Mouse (Mus musculus) limb, embryonic 11.5 days (tissue): ENCODE measurements around the gene Slc35b3. TPM values are rescaled to one million over a fixed set of nuclear protein-coding genes. Genes with fewer than 3 reads are reported as not detected.
A peak's percentile ranks its signal among the peaks of the same experiment; 100 is the strongest.

Experiments
- ATAC-seq: fragments of 200-750 bp; cut with Nextera tagmentation; 2 replicates; pipeline ENCODE4 v1.8.0; 2017; ENCODE audit warnings: low read depth; ENCODE audit not compliant: insufficient number of reproducible peaks, low FRiP score, low TSS enrichment
- DNase-seq: peaks from one replicate; pipeline ENCODE4 v3.0.0-alpha.2; 2015; ENCODE audit warnings: low spot score
- H3K27ac ChIP-seq: fragments of 300-500 bp; sonication (generic); replicated peaks from 2 replicates; pipeline ENCODE4 v1.5.1; 2014; ENCODE audit warnings: low read depth, mild to moderate bottlenecking, low read length
- H3K27me3 ChIP-seq: fragments of 300-500 bp; sonication (generic); 2 replicates; pipeline ENCODE4 v1.6.1; 2014; ENCODE audit warnings: mild to moderate bottlenecking, low read length, mixed read lengths; ENCODE audit not compliant: control insufficient read depth, insufficient read depth
- H3K36me3 ChIP-seq: fragments of 300-500 bp; sonication (generic); 2 replicates; pipeline ENCODE4 v1.6.1; 2014; ENCODE audit warnings: mild to moderate bottlenecking, low read length, moderate library complexity, mixed read lengths; ENCODE audit not compliant: control insufficient read depth, insufficient read depth
- H3K4me1 ChIP-seq: fragments of 300-500 bp; sonication (generic); 2 replicates; pipeline ENCODE4 v1.6.1; 2014; ENCODE audit warnings: low read length, mixed read lengths; ENCODE audit not compliant: control insufficient read depth, insufficient read depth
- H3K4me2 ChIP-seq: fragments of 300-500 bp; sonication (generic); 2 replicates; pipeline ENCODE4 v1.6.1; 2014; ENCODE audit warnings: low read depth, mild to moderate bottlenecking, moderate library complexity; ENCODE audit not compliant: severe bottlenecking
- H3K4me3 ChIP-seq: fragments of 300-500 bp; sonication (generic); 2 replicates; pipeline ENCODE4 v1.5.1; 2014; ENCODE audit warnings: low read depth, low read length
- H3K9ac ChIP-seq: fragments of 300-500 bp; sonication (generic); 2 replicates; pipeline ENCODE4 v1.6.1; 2014; ENCODE audit warnings: mild to moderate bottlenecking, low read length
- H3K9me3 ChIP-seq: fragments of 300-500 bp; sonication (generic); 2 replicates; pipeline ENCODE4 v1.6.1; 2016; ENCODE audit warnings: low read length; ENCODE audit not compliant: control insufficient read depth
- WGBS: fragments of 180-500 bp; shearing (Covaris S2); extraction: QIAGEN DNeasy Blood & Tissue Kit; methylation state at CpG from one replicate; pipeline ENCODE4 v1.1.7; 2014; 5-methylcytosine and 5-hydroxymethylcytosine counted together
- polyA plus RNA-seq: library from polyadenylated mRNA; unstranded; fragments of >200 nt; fragmentation: Nextera tagmentation; extraction: Ambion mirVana; gene quantifications from 2 replicates; pipeline ENCODE4 v1.2.1, GENCODE M21; 2014

The Slc35b3 gene
- polyA plus RNA-seq, 1 experiment from 2014 or later, result 34.6 TPM

GRCm38 (mm10) chr13:38980900-38981299, 20.2 kb upstream of the Slc35b3 start:
- DNase-seq (peak; percentile 15), ATAC-seq (no peak)
- Histone ChIP-seq H3K4me3 (no peak overlapping the region), H3K27me3 (no peaks in the 10 kb centered on the region), H3K27ac (no peak overlapping the region), H3K9ac (no peak overlapping the region), H3K4me1 (no peaks in the 10 kb centered on the region), H3K36me3 (no peaks in the 10 kb centered on the region), H3K4me2 (no peak overlapping the region), H3K9me3 (no peaks in the 10 kb centered on the region)
- 79% methylated on average over 3 of the region's 3 CpGs for WGBS

DNA sequence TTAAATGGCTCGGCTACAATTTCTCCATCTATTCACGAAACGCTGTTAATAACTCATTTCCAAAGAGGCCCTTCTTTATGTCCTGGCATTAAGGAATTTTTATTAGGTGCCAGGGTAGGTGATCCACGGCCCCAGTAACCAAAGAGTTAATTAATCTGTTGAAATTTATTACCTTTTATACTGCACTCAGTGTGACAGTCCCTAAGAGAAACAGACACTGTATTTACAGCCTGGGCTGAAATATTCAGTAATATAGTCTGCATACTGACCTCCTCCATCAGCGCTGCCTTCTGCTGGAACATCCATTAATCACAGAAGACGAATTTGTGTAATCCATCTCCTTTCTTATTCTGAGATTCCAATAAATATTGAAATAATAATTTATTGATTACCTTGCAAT, 16.3 kb upstream of the Slc35b3 start:
- no peaks in the 10 kb centered on the region for H3K36me3 ChIP-seq
- no peak overlapping the region for H3K4me2 ChIP-seq
- H3K4me1 ChIP-seq, result no peaks in the 10 kb centered on the region
- no peak overlapping the region for H3K4me3 ChIP-seq
- no peak overlapping the region for H3K27ac ChIP-seq
- no peaks in the 10 kb centered on the region for H3K9me3 ChIP-seq
- H3K9ac ChIP-seq, result no peak overlapping the region
- no peaks in the 10 kb centered on the region for H3K27me3 ChIP-seq
- ATAC-seq, result no peak
- 41% methylated on average over 6 of the region's 6 CpGs for WGBS
- DNase-seq, result no peak

GRCm38 (mm10) chr13:38975853-38976252, 15.2 kb upstream of the Slc35b3 start:
- DNase-seq, result no peak
- no peak overlapping the region for H3K9ac ChIP-seq
- no peaks in the 10 kb centered on the region for H3K36me3 ChIP-seq
- H3K27me3 ChIP-seq, result no peaks in the 10 kb centered on the region
- WGBS, result 89% methylated on average over 5 of the region's 5 CpGs
- H3K4me1 ChIP-seq, result no peaks in the 10 kb centered on the region
- H3K27ac ChIP-seq, result no peak overlapping the region
- no peak overlapping the region for H3K4me2 ChIP-seq
- H3K9me3 ChIP-seq, result no peaks in the 10 kb centered on the region
- no peak overlapping the region for H3K4me3 ChIP-seq
- no peak for ATAC-seq

DNA sequence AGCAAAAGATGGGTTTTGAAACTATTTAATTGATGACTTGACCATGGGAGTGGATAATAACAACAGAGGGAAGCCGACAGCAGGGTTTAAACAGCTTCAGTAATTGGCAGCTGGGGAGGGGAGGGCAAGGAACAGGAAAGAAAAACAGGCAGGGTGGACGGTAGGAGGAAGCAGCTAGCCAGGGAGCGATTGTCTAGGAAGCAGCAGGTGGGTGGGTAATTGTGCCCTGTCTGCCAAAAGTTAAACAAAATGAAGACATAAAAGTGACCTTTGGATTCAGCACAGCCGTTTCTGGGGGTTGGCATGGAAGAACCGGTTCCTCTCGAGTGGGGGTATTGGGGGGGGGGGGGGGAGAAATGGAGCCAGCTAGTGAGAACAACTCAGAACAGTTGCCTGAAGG, 11.9 kb upstream of the Slc35b3 start:
- H3K27me3 ChIP-seq, result no peaks in the 10 kb centered on the region
- ATAC-seq (no peak), DNase-seq (no peak)
- no peaks in the 10 kb centered on the region for H3K36me3 ChIP-seq
- no peak overlapping the region for H3K4me2 ChIP-seq
- WGBS, result 25% methylated on average over 6 of the region's 6 CpGs
- no peak overlapping the region for H3K9ac ChIP-seq
- H3K9me3 ChIP-seq, result no peaks in the 10 kb centered on the region
- no peak overlapping the region for H3K4me3 ChIP-seq
- no peak overlapping the region for H3K27ac ChIP-seq
- H3K4me1 ChIP-seq, result no peaks in the 10 kb centered on the region

- 81% methylated on average over 4 of the region's 4 CpGs for WGBS
- DNase-seq (no peak), ATAC-seq (no peak)
Observed at GRCm38 (mm10) chr13:38971047-38971446, 10.4 kb upstream of the Slc35b3 start.

DNA sequence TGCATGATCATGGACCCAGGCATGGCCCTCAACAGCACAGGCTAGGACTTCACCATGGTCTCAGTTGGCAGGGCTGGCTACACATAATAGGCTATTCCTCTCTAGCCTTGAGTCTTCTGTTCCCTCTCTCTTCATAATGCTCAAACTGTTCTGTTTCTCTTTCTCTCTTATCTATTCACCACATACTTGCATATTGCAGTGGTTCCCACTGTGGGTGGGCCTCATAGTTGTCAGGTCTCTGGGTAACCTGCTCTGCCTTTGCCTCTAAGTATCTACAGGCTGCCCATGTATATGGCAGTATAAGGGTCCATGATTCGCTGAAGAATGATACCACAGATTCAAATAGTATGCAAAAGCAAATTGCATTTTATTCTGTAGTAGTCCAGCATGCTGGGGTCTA, 6.8 kb upstream of the Slc35b3 start:
- H3K9me3 ChIP-seq, result no peaks in the 10 kb centered on the region
- WGBS, result 83% methylated on average over 1 of the region's 1 CpGs

More at GRCm38 (mm10) chr13:38971047-38971446, 10.4 kb upstream of the Slc35b3 start:
- H3K27ac ChIP-seq, result no peak overlapping the region
- H3K4me2 ChIP-seq, result no peak overlapping the region
- H3K36me3 ChIP-seq, result no peaks in the 10 kb centered on the region
- H3K9me3 ChIP-seq, result no peaks in the 10 kb centered on the region
- no peak overlapping the region for H3K4me3 ChIP-seq
- no peaks in the 10 kb centered on the region for H3K4me1 ChIP-seq
- no peak overlapping the region for H3K9ac ChIP-seq
- no peaks in the 10 kb centered on the region for H3K27me3 ChIP-seq

GRCm38 (mm10) chr13:38966922-38967448, 6.3 kb upstream of the Slc35b3 start:
- no peaks in the 10 kb centered on the region for H3K9me3 ChIP-seq
- H3K27ac ChIP-seq, result no peak overlapping the region
- no peak overlapping the region for H3K9ac ChIP-seq
- H3K36me3 ChIP-seq, result no peaks in the 10 kb centered on the region
- H3K4me2 ChIP-seq, result no peak overlapping the region
- no peaks in the 10 kb centered on the region for H3K4me1 ChIP-seq
- ATAC-seq, result no peak
- no peaks in the 10 kb centered on the region for H3K27me3 ChIP-seq
- no peak for DNase-seq
- no peak overlapping the region for H3K4me3 ChIP-seq
- WGBS, result 89% methylated on average over 2 of the region's 2 CpGs

More for the DNA sequence above, 6.8 kb upstream of the Slc35b3 start:
- H3K27ac ChIP-seq, result no peak overlapping the region
- no peaks in the 10 kb centered on the region for H3K36me3 ChIP-seq
- ATAC-seq (no peak), DNase-seq (no peak)
- H3K4me3 ChIP-seq, result no peak overlapping the region
- H3K9ac ChIP-seq, result no peak overlapping the region
- no peaks in the 10 kb centered on the region for H3K4me1 ChIP-seq
- no peaks in the 10 kb centered on the region for H3K27me3 ChIP-seq
- H3K4me2 ChIP-seq, result no peak overlapping the region

DNA sequence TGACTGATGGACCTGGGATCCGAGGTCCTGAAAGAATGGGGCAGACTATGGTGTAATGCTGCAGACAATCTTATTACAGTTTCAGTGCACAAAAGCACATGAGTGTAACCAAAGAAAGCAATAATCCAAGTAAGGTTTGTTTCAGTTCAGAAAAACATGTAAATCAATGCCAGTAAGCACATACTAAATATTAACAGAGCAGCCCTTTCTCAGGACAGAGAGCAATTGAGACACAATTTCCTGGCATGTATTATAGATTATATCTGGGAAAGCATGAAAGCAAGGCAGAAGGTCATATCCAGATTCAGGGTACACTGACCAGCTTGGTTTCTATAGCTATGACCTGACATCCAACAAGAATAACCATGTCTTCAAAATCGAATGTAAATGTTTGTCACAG, 2.1 kb upstream of the Slc35b3 start:
- no peak overlapping the region for H3K27ac ChIP-seq
- no peaks in the 10 kb centered on the region for H3K36me3 ChIP-seq
- ATAC-seq (no peak), DNase-seq (no peak)
- no peak overlapping the region for H3K4me3 ChIP-seq
- H3K27me3 ChIP-seq, result no peaks in the 10 kb centered on the region
- no peak overlapping the region for H3K4me2 ChIP-seq
- H3K9ac ChIP-seq, result no peak overlapping the region
- H3K9me3 ChIP-seq, result no peaks in the 10 kb centered on the region
- WGBS, result 80% methylated on average over 2 of the region's 2 CpGs
- H3K4me1 ChIP-seq, result no peaks in the 10 kb centered on the region

DNA sequence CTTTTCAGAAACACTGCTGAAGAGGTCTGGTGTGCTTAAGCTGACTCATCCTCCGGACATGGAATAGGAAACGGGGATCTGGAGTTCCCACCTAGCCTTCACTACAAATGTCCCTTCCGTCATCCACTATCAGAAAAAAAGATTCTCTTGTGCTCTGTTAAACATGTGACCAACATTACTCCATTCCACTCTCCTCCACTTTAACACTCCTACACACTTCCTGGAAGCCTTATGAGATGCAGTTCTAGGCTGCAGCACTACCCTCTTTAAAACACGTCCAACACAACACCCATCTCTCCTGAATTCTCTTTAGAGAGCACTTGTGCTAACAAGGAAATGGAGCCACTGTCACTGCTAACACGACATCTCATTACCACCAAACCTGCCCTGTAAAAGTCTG, 2.6 kb downstream of the Slc35b3 start:
- Histone ChIP-seq H3K4me3 (no peak overlapping the region), H3K36me3 (peaks cover 3% of the 10 kb centered on the region; the same call in 1 of the 2 replicates), H3K4me2 (no peak overlapping the region), H3K27me3 (no peaks in the 10 kb centered on the region), H3K9ac (no peak overlapping the region), H3K27ac (no peak overlapping the region), H3K4me1 (no peaks in the 10 kb centered on the region), H3K9me3 (no peaks in the 10 kb centered on the region)
- DNase-seq, result no peak
- WGBS, result 90% methylated on average over 5 of the region's 5 CpGs
- ATAC-seq, result no peak
